Mouse (Mus musculus) Patski (cell line): ENCODE measurements around the gene Atp7b. TPM values are rescaled to one million over a fixed set of nuclear protein-coding genes. Genes with fewer than 3 reads are reported as not detected.

Experiments used
- ATAC-seq: fragments of 100-300 bp; one replicate; pipeline ENCODE4 v1.8.0; 2021
- CTCF ChIA-PET: fragments of 350-600 bp; sonication (Branson Sonifier 250); formaldehyde crosslinking; loops from one replicate; lab custom pipeline; 2022; ENCODE audit warnings: inconsistent platforms; lab: Charles Lee
- POLR2A ChIA-PET: fragments of 350-600 bp; sonication (Branson Sonifier 250); formaldehyde crosslinking; loops from one replicate; lab custom pipeline; 2022; ENCODE audit warnings: antibody characterized with exemption, inconsistent platforms; lab: Charles Lee
- DNase-seq: peaks from one replicate; pipeline ENCODE4 v3.0.0-alpha.2; 2011; ENCODE audit warnings: low read depth, low spot score
- H3K27me3 ChIP-seq: fragments of 371-371 bp; one replicate; pipeline ENCODE4 v1.5.1; 2021
- CTCF ChIP-seq: fragments of 100-300 bp; IDR thresholded peaks from one replicate; pipeline ENCODE4 v1.5.1; 2021
- in situ Hi-C: fragments of 300-500 bp; cut with MboI; formaldehyde crosslinking; loops from 3 replicates; pipeline ENCODE4 v1.11.1; 2018; ENCODE audit warnings: low pct_unique_long_range_greater_than_20kb, mixed read lengths
- polyA plus RNA-seq: library from polyadenylated mRNA; unstranded; gene quantifications from one replicate; pipeline ENCODE4 v1.2.3, GENCODE M21; 2021

The Atp7b gene
- polyA plus RNA-seq, 1 experiment from 2014 or later = 0.32 TPM

- ChIA-PET POLR2A (no interaction called here), CTCF (no interaction called here)
- DNase-seq (no peak), ATAC-seq (no peak)
- in situ Hi-C loops = no loop called here
- no peak for TF ChIP-seq CTCF
- peaks cover 46% of the 10 kb centered on the region for H3K27me3 ChIP-seq
Measured at GRCm38 (mm10) chr8:22055492-22055877, 4.6 kb downstream of the Atp7b start.

- POLR2A ChIA-PET = no interaction called here
- in situ Hi-C loops = no loop called here
- CTCF ChIA-PET = no interaction called here
- DNase-seq (no peak), ATAC-seq (no peak)
- peaks cover 50% of the 10 kb centered on the region for H3K27me3 ChIP-seq
- TF ChIP-seq CTCF = no peak
Measured at GRCm38 (mm10) chr8:22054674-22055491, 5.2 kb downstream of the Atp7b start.

GRCm38 (mm10) chr8:22047699-22048464 lies 12.2 kb downstream of the Atp7b start:
- CTCF ChIA-PET = interaction anchor here (0.7 to 1.4 kb wide), 4 partner anchors 20 to 119 kb away, joined by 3 to 6 read pairs (median 3); partner anchors contain the start of gene Nek3
- peaks cover 28% of the 10 kb centered on the region for H3K27me3 ChIP-seq
- peak; percentile 95 for ATAC-seq
- DNase-seq = peak; percentile 25
- TF ChIP-seq CTCF = peak; percentile 83
- POLR2A ChIA-PET = no interaction called here
- in situ Hi-C loops = no loop called here

DNA sequence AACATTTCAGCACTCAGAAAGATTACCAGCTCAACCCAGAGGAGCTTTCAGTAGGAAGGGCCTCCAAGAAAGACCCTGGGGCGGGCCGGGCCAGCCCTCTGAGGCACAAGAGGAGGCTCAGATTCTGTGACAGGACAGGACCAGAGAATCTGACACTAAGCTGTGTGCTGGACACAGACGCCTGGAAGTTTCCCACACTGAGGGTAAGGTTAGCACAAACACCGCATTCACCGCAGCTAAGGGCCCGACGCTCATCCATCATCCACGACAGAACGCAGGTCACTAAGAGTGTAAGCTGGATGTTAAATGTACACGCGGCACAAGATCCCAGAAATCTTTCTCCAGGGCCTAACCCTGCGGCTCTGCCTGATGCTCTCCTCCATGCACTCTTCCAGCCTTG lies 16.4 kb downstream of the Atp7b start:
- ChIA-PET POLR2A (no interaction called here), CTCF (interaction anchor here (1.5 kb wide), 1 partner anchor 52 kb away, joined by 4 read pairs; no protein-coding TSS in a partner anchor)
- H3K27me3 ChIP-seq = peaks cover 21% of the 10 kb centered on the region
- in situ Hi-C loops = no loop called here
- no peak for TF ChIP-seq CTCF
- no peak for DNase-seq
- ATAC-seq = no peak

GRCm38 (mm10) chr8:22042515-22042914 lies 17.6 kb downstream of the Atp7b start:
- peaks cover 16% of the 10 kb centered on the region for H3K27me3 ChIP-seq
- DNase-seq = no peak
- no peak for ATAC-seq
- POLR2A ChIA-PET = no interaction called here
- CTCF ChIA-PET = interaction anchor here (1.5 kb wide), 1 partner anchor 50 kb away, joined by 4 read pairs; no protein-coding TSS in a partner anchor
- no peak for TF ChIP-seq CTCF
- in situ Hi-C loops = no loop called here

DNA sequence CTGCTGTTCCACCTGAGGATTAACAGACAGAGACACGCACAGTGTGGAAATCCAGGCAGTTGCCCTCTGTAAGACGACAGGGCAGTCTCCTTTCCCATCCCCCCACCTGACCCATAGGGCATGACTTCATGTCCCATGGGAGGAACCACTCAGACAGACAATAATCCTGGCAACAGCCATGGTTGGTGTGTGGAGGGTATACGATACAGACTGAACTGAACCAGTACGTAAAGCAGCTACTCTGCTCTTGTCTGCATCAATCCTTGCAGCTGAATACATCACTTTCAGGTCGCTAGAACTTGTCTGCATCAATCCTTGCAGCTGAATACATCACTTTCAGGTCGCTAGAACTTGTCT lies 20.0 kb downstream of the Atp7b start:
- CTCF ChIA-PET = no interaction called here
- TF ChIP-seq CTCF = no peak
- POLR2A ChIA-PET = no interaction called here
- ATAC-seq = no peak
- DNase-seq = no peak
- in situ Hi-C loops = no loop called here
- H3K27me3 ChIP-seq = peaks cover 16% of the 10 kb centered on the region

DNA sequence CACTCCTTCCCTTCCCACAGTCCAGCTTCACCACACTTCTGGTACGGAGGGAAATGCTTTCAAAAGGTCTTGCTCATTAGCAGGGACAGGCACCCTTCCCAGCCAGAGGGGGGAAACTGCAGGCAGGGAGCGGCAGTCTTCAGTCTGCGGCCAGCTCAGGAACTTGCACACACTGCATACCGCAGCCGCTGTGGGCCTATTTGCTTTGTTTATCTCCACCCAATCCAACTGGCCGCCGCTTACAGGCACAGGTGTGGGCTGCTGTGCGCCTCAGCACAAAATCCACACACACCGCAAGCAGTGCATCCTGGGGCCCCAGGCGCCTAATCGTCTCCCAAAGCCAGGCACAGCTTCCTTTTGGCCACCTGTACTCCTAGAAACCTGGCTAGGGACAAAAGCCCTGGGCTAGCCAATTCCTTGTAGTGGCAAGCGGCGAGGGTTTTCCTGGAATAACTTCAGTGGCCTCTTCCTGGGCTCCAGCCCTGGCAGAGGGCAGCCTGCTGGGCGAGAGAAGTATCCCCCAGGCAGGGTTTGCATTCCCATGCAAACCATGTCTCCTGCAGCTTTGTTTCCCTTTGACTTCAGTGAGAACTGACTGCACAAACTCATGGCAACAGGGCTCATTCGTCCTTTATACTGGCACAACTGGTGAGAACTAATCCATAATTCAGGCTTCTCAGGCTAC lies 20.5 kb downstream of the Atp7b start:
- no peak for ATAC-seq
- ChIA-PET CTCF (no interaction called here), POLR2A (no interaction called here)
- in situ Hi-C loops = no loop called here
- TF ChIP-seq CTCF = no peak
- H3K27me3 ChIP-seq = peaks cover 16% of the 10 kb centered on the region
- no peak for DNase-seq

DNA sequence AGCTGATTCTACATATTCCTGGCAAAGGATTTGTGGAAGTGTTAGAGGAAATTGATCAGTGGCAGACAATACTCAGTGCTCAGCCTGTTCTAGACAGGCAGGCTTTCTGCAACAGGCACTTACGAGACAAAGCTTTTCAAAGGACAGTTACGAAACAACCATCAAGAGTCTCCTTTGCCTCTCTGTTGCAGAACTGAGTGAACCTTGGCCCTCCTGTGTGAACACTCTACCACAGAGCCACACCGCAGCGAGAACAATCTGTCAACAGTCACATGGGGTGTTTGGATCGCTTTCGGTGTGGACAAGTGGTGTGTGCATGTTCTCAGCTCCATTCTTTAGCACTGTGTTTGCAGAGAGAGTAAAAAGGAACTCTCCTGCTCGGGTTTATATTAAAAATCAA lies 23.1 kb downstream of the Atp7b start:
- in situ Hi-C loops = no loop called here
- CTCF ChIA-PET = no interaction called here
- peaks cover 16% of the 10 kb centered on the region for H3K27me3 ChIP-seq
- POLR2A ChIA-PET = no interaction called here
- DNase-seq (no peak), ATAC-seq (no peak)
- TF ChIP-seq CTCF = no peak

GRCm38 (mm10) chr8:22036137-22036536 lies 24.0 kb downstream of the Atp7b start:
- DNase-seq (no peak), ATAC-seq (no peak)
- in situ Hi-C loops = no loop called here
- ChIA-PET CTCF (no interaction called here), POLR2A (no interaction called here)
- TF ChIP-seq CTCF = no peak
- peaks cover 13% of the 10 kb centered on the region for H3K27me3 ChIP-seq

DNA sequence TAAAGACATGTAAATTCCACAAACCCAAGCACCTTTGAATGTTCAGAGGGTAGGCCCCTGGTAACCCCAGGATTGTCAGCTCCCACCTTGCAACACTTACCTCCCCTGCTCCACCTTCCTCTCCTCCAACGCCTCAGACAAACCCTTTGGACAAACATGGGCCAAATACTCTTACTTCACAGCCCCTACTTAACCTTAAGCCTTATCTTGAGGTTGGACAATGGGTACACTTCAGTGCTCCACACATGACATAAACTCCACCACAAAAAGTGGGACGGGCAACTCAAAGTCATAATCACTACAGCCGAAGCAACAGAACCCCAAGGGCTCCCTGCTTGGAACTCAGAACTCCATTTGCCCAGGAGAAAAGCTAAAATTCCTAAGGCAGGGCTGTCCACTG lies 29.1 kb downstream of the Atp7b start:
- ChIA-PET CTCF (no interaction called here), POLR2A (no interaction called here)
- TF ChIP-seq CTCF = no peak
- ATAC-seq (no peak), DNase-seq (no peak)
- in situ Hi-C loops = no loop called here
- peaks cover 7% of the 10 kb centered on the region for H3K27me3 ChIP-seq
